Mouse (Mus musculus) ES-E14 (cell line): ENCODE results near the gene Dnajb2. TPM values are rescaled to one million over a fixed set of nuclear protein-coding genes. Genes with fewer than 3 reads are reported as not detected.
"Not testable (repeated sequence)": the region's sequence is repeated elsewhere in the genome, so short reads cannot be mapped to it uniquely, and the experiment has no call there.

Source experiments
- DNase-seq: peaks from one replicate; pipeline ENCODE4 v3.0.0-alpha.2; 2013; ENCODE audit warnings: low read depth, low spot score
- H3K27ac ChIP-seq: 2 replicates; pipeline ENCODE4 v1.5.1; 2012; ENCODE audit warnings: low read depth, mild to moderate bottlenecking, low read length, moderate library complexity, mixed read lengths; ENCODE audit not compliant: poor library complexity, insufficient read depth, severe bottlenecking
- H3K36me3 ChIP-seq: 2 replicates; pipeline ENCODE4 v1.6.1; 2012; ENCODE audit warnings: mild to moderate bottlenecking, low read length, moderate library complexity, mixed read lengths; ENCODE audit not compliant: control insufficient read depth, poor library complexity, insufficient read depth, severe bottlenecking
- H3K4me1 ChIP-seq, 2 experiments: fragments of 150-350 bp in 1 of 2; sonication (generic) in 1 of 2; 2 replicates each; pipeline ENCODE4 v1.6.1; 2012; ENCODE audit warnings: low read length in 2 of 2, mild to moderate bottlenecking in 1 of 2, mixed read lengths in 1 of 2; ENCODE audit not compliant: control insufficient read depth in 2 of 2, insufficient read depth in 2 of 2, poor library complexity in 1 of 2
- H3K4me3 ChIP-seq, 2 experiments: fragments of 150-350 bp in 1 of 2; sonication (generic) in 1 of 2; 2 replicates each; pipeline ENCODE4 v1.5.1; 2012; ENCODE audit warnings: low read length in 2 of 2, low read depth in 1 of 2, mild to moderate bottlenecking in 1 of 2, mixed read lengths in 1 of 2; ENCODE audit not compliant: insufficient read depth in 1 of 2, poor library complexity in 1 of 2, severe bottlenecking in 1 of 2
- H3K9ac ChIP-seq: 2 replicates; pipeline ENCODE4 v1.6.1; 2012; ENCODE audit warnings: low read depth, mild to moderate bottlenecking, low read length, mixed read lengths; ENCODE audit not compliant: poor library complexity, insufficient read depth, severe bottlenecking
- H3K9me3 ChIP-seq: fragments of 150-350 bp; sonication (generic); 2 replicates; pipeline ENCODE4 v1.6.1; 2012; ENCODE audit warnings: low read depth, mild to moderate bottlenecking, low read length; ENCODE audit not compliant: control insufficient read depth, insufficient read depth
- CHD2 ChIP-seq: IDR thresholded peaks from 2 replicates; pipeline ENCODE4 v1.6.1; 2014; ENCODE audit warnings: mild to moderate bottlenecking, low read depth, low read length, inconsistent platforms
- HCFC1 ChIP-seq: IDR thresholded peaks from 2 replicates; pipeline ENCODE4 v1.6.1; 2012; ENCODE audit warnings: low read length, inconsistent platforms, borderline replicate concordance; ENCODE audit not compliant: insufficient read depth
- MAFK ChIP-seq: IDR thresholded peaks from 2 replicates; pipeline ENCODE4 v1.6.1; 2014; ENCODE audit warnings: mild to moderate bottlenecking, low read depth, low read length, inconsistent platforms; ENCODE audit not compliant: insufficient read depth
- ZC3H11A ChIP-seq: IDR thresholded peaks from 2 replicates; pipeline ENCODE4 v1.6.1; 2012; ENCODE audit warnings: low read depth, mild to moderate bottlenecking, inconsistent platforms, low read length, borderline replicate concordance
- ZNF384 ChIP-seq: IDR thresholded peaks from 2 replicates; pipeline ENCODE4 v1.6.1; 2012; ENCODE audit warnings: low read depth, low read length, inconsistent platforms
- in situ Hi-C, 2 experiments: fragments of 600-800 bp; cut with MboI; formaldehyde crosslinking; loops; one replicate each; pipeline ENCODE4 v1.15.1; 2025; ENCODE audit warnings: low sequenced_read_pairs in 2 of 2, inconsistent platforms in 1 of 2; ENCODE audit not compliant: unreplicated experiment in 2 of 2
- total RNA-seq: library from RNA; depleted of rRNA; stranded (reverse); fragments of 300-350 nt; gene quantifications from 2 replicates; pipeline ENCODE4 v1.2.3, GENCODE M21; 2012

Gene Dnajb2
- total RNA-seq, 1 experiment = 15.8 TPM

- H3K9ac ChIP-seq = no peak overlapping the region
- peaks cover 2 to 27% of the 10 kb centered on the region in 2 experiments for H3K4me1 ChIP-seq
- H3K4me3 ChIP-seq = no peak overlapping the region
- DNase-seq = no peak
- H3K27ac ChIP-seq = peak overlapping the region; percentile 55; the same call in 1 of the 2 replicates
- no peaks in the 10 kb centered on the region for H3K36me3 ChIP-seq
- no peaks in the 10 kb centered on the region for H3K9me3 ChIP-seq
- in situ Hi-C loops = no loop called here
- TF ChIP-seq CHD2 (no peak), ZNF384 (peak; percentile 98)
Observed at GRCm38 (mm10) chr1:75227653-75228052, 8.6 kb upstream of the Dnajb2 start.

DNA sequence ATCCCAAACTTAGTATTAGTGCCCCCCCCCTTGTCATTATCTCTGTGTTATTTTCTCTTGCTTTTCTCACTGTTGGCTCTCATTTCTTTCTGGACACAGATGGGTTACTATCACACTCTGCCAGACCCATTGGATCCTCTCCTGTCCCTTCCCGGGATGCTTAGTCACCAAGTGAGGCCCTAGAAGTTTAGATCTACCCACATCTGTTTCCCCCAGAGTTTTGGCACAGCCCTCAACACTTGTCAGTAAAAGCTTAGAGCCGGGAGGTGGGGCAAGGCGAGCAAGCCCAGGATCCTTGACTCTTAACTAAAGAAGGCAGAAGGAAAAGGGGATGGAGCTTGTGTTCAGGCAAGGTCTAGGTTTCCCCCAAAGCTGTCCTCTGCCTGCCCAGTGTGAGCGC lies 7.0 kb upstream of the Dnajb2 start:
- no peak overlapping the region for H3K9ac ChIP-seq
- TF ChIP-seq HCFC1 (no peak), MAFK (no peak), ZNF384 (no peak), CHD2 (no peak), ZC3H11A (no peak)
- no peak for DNase-seq
- peaks cover 0 to 25% of the 10 kb centered on the region in 2 experiments; a peak in 3 of 4 replicates for H3K4me1 ChIP-seq
- no peaks in the 10 kb centered on the region for H3K36me3 ChIP-seq
- in situ Hi-C loops = no loop called here
- H3K4me3 ChIP-seq = no peak overlapping the region
- no peaks in the 10 kb centered on the region for H3K9me3 ChIP-seq
- no peak overlapping the region for H3K27ac ChIP-seq

GRCm38 (mm10) chr1:75230335-75230994 lies 5.7 kb upstream of the Dnajb2 start:
- H3K9me3 ChIP-seq = no peaks in the 10 kb centered on the region
- H3K4me1 ChIP-seq = peaks cover 2 to 23% of the 10 kb centered on the region in 2 experiments
- H3K4me3 ChIP-seq = no peak overlapping the region
- no peak overlapping the region for H3K27ac ChIP-seq
- TF ChIP-seq ZC3H11A (no peak), HCFC1 (no peak), CHD2 (no peak), ZNF384 (no peak)
- no peaks in the 10 kb centered on the region for H3K36me3 ChIP-seq
- in situ Hi-C loops = no loop called here
- DNase-seq = no peak
- no peak overlapping the region for H3K9ac ChIP-seq

- H3K4me3 ChIP-seq = no peak overlapping the region
- no peaks in the 10 kb centered on the region for H3K9me3 ChIP-seq
- H3K9ac ChIP-seq = no peak overlapping the region
- H3K4me1 ChIP-seq = peaks cover 2 to 16% of the 10 kb centered on the region in 2 experiments
- in situ Hi-C loops = no loop called here
- H3K27ac ChIP-seq = no peak overlapping the region
- TF ChIP-seq MAFK = no peak
- no peak for TF ChIP-seq ZNF384
- TF ChIP-seq HCFC1 = no peak
- TF ChIP-seq CHD2 = no peak
- no peaks in the 10 kb centered on the region for H3K36me3 ChIP-seq
- no peak for DNase-seq
Observed at GRCm38 (mm10) chr1:75231224-75231623, 5.0 kb upstream of the Dnajb2 start.

DNA sequence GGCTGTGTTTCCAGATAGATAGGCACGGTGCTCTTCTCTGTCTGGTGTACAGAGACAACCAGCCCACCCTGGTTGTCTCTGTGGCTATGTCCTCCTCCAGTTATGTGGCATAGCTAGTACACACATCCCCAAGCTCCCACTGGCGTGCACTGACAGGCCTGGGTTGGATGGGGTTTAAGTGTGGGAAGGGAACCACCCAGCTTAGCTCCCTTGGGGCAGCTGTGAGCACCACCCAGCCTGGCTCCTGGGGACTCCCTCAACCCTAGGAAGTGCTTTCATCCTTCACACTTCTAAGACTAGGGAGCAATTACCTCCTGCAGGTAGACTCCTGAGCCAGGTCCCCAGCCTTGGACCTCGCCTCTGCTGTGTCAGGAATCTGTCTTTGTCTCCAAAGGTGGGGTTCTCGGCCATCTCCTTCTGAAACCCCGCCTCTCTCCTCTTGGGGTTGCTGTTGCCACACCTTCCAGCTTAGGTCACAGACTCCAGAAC lies 4.5 kb upstream of the Dnajb2 start, which contains the start of gene A630095N17Rik:
TSS of gene A630095N17Rik (minus strand) at position 439 of the 489 bp plus-strand sequence.
- peaks cover 2 to 13% of the 10 kb centered on the region in 2 experiments for H3K4me1 ChIP-seq
- no peak for TF ChIP-seq HCFC1
- H3K27ac ChIP-seq = no peak within 1 kb of the TSS
- DNase-seq = no peak
- no peak within 1 kb of the TSS for H3K9ac ChIP-seq
- H3K9me3 ChIP-seq = no peaks in the 10 kb centered on the region
- H3K36me3 ChIP-seq = no peaks in the 10 kb centered on the region
- in situ Hi-C loops = no loop called here
- no peak within 1 kb of the TSS for H3K4me3 ChIP-seq

DNA sequence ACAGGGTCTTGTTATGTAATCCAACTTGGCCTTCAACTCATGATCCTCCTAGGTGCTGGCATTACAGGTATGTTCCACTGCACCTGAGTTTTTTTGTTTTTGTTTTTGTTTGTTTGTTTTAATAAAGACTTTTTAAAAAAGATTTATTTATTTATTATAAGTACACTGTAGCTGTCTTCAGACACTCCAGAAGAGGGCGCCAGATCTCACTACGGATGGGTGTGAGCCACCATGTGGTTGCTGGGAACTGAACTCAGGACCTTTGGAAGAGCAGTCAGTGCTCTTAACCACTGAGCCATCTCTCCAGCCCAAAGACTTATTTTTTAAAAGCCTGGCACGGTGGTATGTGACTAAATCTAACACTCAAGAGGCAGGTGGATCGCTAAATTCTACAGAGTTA lies 3.7 kb upstream of the Dnajb2 start:
- H3K9me3 ChIP-seq, DNase-seq, H3K4me1 ChIP-seq, H3K27ac ChIP-seq, in situ Hi-C loops, H3K4me3 ChIP-seq, H3K36me3 ChIP-seq, H3K9ac ChIP-seq: not testable (repeated sequence)
